Mouse (Mus musculus): ENCODE measurements around the gene Vmn1r2.

- TF ChIP-seq CTCF (IDR thresholded peaks at IDR 0.05; ENCODE audit: insufficient read depth, low read length) (no peak), POLR2A (IDR thresholded peaks at IDR 0.05; ENCODE audit: borderline replicate concordance, extremely low read depth, low read depth, low read length) (no peak)
Measured at GRCm38 (mm10) chr4:3165046-3165445, 2.1 kb upstream of the Vmn1r2 start.

Data from lung, adult 2 months (tissue).